Mouse (Mus musculus): ENCODE measurements around the gene Sptbn1. TPM values are rescaled to one million over a fixed set of nuclear protein-coding genes. Genes with fewer than 3 reads are reported as not detected.

Gene Sptbn1
- polyA plus RNA-seq, 1 experiment from 2014 or later = 134 TPM

DNA sequence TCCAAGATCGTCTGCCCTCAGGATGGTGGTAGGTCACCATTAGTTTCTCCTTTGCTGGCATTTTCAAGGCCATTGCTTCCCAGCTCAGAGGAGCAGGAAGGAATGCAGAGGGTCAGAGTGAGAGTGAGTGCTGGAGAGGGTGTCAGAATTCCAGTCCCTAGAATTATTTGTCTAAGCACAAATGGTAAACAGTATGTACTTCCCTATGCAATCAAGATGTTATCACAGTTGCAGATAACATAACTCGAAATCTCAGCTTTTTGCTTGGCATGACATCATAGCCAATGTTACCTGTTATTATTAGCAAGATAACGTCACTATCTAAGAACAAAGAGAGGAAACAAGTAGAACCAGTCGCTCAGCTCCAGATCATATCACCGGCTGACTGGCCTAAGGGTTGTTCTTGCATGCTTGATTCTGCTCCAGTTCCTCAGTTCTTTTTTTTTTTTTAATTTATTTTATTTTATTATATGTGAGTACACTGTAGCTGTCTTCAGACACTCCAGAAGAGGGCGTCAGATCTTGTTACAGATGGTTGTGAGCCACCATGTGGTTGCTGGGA lies 172.7 kb downstream of the Sptbn1 start:
- Histone ChIP-seq H3K9me3 (no peaks in the 10 kb centered on the region), H3K4me3 (no peak overlapping the region), H3K36me3 (peaks cover 23% of the 10 kb centered on the region), H3K27ac (replicated peaks) (no peak overlapping the region), H3K4me1 (no peaks in the 10 kb centered on the region), H3K27me3 (no peaks in the 10 kb centered on the region), H3K4me2 (replicated peaks) (no peak overlapping the region), H3K9ac (replicated peaks) (no peak overlapping the region)
- 94% methylated on average over 6 of the region's 6 CpGs for WGBS
- ATAC-seq (replicated peaks) = no peak

DNA sequence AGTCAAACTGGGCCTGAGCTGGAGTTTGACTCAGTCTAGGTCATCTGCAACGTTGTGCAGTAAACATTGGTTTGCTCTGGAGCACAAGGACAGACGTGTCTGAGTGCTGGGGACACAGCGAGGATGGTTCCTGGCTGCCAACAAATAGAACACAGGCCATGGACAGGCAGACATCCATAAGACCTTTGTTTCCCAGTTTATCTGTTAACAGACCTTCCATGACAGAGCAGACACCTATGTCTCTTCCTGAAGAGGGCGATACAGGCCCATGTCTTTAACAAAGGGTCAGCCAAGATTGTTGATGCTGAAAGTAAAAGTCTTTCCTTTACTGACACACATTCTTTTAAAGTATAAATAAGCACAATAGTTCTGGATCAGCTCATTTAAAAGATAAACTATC lies 176.1 kb downstream of the Sptbn1 start:
- Histone ChIP-seq H3K4me2 (replicated peaks) (no peak overlapping the region), H3K27me3 (no peaks in the 10 kb centered on the region)
- WGBS = 68% methylated on average over 4 of the region's 4 CpGs

GRCm38 (mm10) chr11:30085114-30085513 lies 182.9 kb downstream of the Sptbn1 start:
- Histone ChIP-seq H3K4me1 (no peaks in the 10 kb centered on the region), H3K27ac (replicated peaks) (no peak overlapping the region), H3K4me2 (replicated peaks) (no peak overlapping the region), H3K9me3 (no peaks in the 10 kb centered on the region), H3K36me3 (no peaks in the 10 kb centered on the region), H3K4me3 (no peak overlapping the region), H3K27me3 (no peaks in the 10 kb centered on the region), H3K9ac (replicated peaks) (no peak overlapping the region)
- ATAC-seq (replicated peaks) = no peak

More for the DNA sequence above, 176.1 kb downstream of the Sptbn1 start:
- Histone ChIP-seq H3K4me3 (no peak overlapping the region), H3K9ac (replicated peaks) (no peak overlapping the region), H3K27ac (replicated peaks) (no peak overlapping the region), H3K4me1 (no peaks in the 10 kb centered on the region), H3K36me3 (no peaks in the 10 kb centered on the region), H3K9me3 (no peaks in the 10 kb centered on the region)
- no peak for ATAC-seq (replicated peaks)

GRCm38 (mm10) chr11:30057299-30057698 lies 210.7 kb downstream of the Sptbn1 start:
- no peaks in the 10 kb centered on the region for H3K27me3 ChIP-seq
- H3K9ac ChIP-seq (replicated peaks) = no peak overlapping the region
- no peak overlapping the region for H3K4me3 ChIP-seq
- no peaks in the 10 kb centered on the region for H3K9me3 ChIP-seq
- WGBS = 49% methylated on average over 8 of the region's 8 CpGs
- H3K27ac ChIP-seq (replicated peaks) = no peak overlapping the region
- H3K36me3 ChIP-seq = no peaks in the 10 kb centered on the region
- no peak for ATAC-seq (replicated peaks)
- no peak overlapping the region for H3K4me2 ChIP-seq (replicated peaks)
- H3K4me1 ChIP-seq = no peaks in the 10 kb centered on the region

Other genes with a start within 250 kb of the Sptbn1 start
- gene Eml6, start 242.1 kb downstream of the Sptbn1 start, polyA plus RNA-seq (2015; fragmentation: Nextera tagmentation; extraction: Ambion mirVana) = 2.9 and 3.6 TPM in 2 replicates
- 0.25 TPM in 1 of 2 replicates, not detected in the other for gene 4930505A04Rik, start 203.7 kb upstream of the Sptbn1 start, polyA plus RNA-seq (2015; fragmentation: Nextera tagmentation; extraction: Ambion mirVana)